Mouse (Mus musculus) liver, adult 2 months (tissue): ENCODE results near the gene Slc9a2. TPM values are rescaled to one million over a fixed set of nuclear protein-coding genes. Genes with fewer than 3 reads are reported as not detected.

Experiments used
- DNase-seq: peaks from one replicate; pipeline ENCODE4 v3.0.0-alpha.2; 2011; ENCODE audit warnings: low read depth, low spot score; ENCODE audit errors: extremely low read depth
- H3K27ac ChIP-seq: fragments of 200-500 bp; replicated peaks from 2 replicates; pipeline ENCODE4 v1.5.1; 2012; ENCODE audit warnings: low read depth, mild to moderate bottlenecking, control low read depth, inconsistent platforms, low read length; ENCODE audit not compliant: insufficient read depth
- H3K27me3 ChIP-seq: fragments of 200-500 bp; 2 replicates; pipeline ENCODE4 v1.6.1; 2012; ENCODE audit warnings: mild to moderate bottlenecking, moderate library complexity, low read length, inconsistent platforms; ENCODE audit not compliant: control insufficient read depth, insufficient read depth
- H3K36me3 ChIP-seq: fragments of 200-500 bp; 2 replicates; pipeline ENCODE4 v1.6.1; 2012; ENCODE audit warnings: low read length, inconsistent platforms; ENCODE audit not compliant: control insufficient read depth, insufficient read depth
- H3K4me1 ChIP-seq: fragments of 200-500 bp; 2 replicates; pipeline ENCODE4 v1.6.1; 2011; ENCODE audit warnings: low read length; ENCODE audit not compliant: control insufficient read depth, insufficient read depth
- H3K4me3 ChIP-seq: fragments of 200-500 bp; 2 replicates; pipeline ENCODE4 v1.5.1; 2011; ENCODE audit warnings: low read depth, mild to moderate bottlenecking, control low read depth, low read length, moderate library complexity; ENCODE audit not compliant: insufficient read depth
- H3K79me2 ChIP-seq: fragments of 200-500 bp; 2 replicates; pipeline ENCODE4 v1.6.1; 2012; ENCODE audit warnings: inconsistent platforms, mild to moderate bottlenecking, low read length, moderate library complexity; ENCODE audit not compliant: control insufficient read depth, insufficient read depth
- H3K9ac ChIP-seq: fragments of 200-500 bp; 2 replicates; pipeline ENCODE4 v1.6.1; 2012; ENCODE audit warnings: low read depth, mild to moderate bottlenecking, control low read depth, inconsistent platforms, low read length
- CTCF ChIP-seq: fragments of 200-500 bp; IDR thresholded peaks from 2 replicates; pipeline ENCODE4 v1.5.1; 2011; ENCODE audit warnings: low read depth, low read length, control low read depth
- POLR2A ChIP-seq: fragments of 200-500 bp; IDR thresholded peaks from 2 replicates; pipeline ENCODE4 v1.6.1; 2011; ENCODE audit warnings: low read length, control low read depth; ENCODE audit not compliant: insufficient read depth; ENCODE audit errors: extremely low read depth
- WGBS: fragments of 180-500 bp; shearing (Covaris S2); methylation state at CpG from one replicate; pipeline ENCODE4 v1.1.7; 2018; 5-methylcytosine and 5-hydroxymethylcytosine counted together
- polyA plus RNA-seq: library from polyadenylated mRNA; depleted of rRNA; stranded (reverse); fragments of >200 nt; gene quantifications from 2 replicates; pipeline ENCODE4 v1.2.3, GENCODE M21; 2012
- total RNA-seq: library from RNA; depleted of rRNA; stranded (reverse); fragments of >200 nt; gene quantifications from 2 replicates; pipeline ENCODE4 v1.2.3, GENCODE M21; 2014

Slc9a2 gene
- total and polyA plus RNA-seq, 2 experiments = 0.10 to 0.18 TPM

DNA sequence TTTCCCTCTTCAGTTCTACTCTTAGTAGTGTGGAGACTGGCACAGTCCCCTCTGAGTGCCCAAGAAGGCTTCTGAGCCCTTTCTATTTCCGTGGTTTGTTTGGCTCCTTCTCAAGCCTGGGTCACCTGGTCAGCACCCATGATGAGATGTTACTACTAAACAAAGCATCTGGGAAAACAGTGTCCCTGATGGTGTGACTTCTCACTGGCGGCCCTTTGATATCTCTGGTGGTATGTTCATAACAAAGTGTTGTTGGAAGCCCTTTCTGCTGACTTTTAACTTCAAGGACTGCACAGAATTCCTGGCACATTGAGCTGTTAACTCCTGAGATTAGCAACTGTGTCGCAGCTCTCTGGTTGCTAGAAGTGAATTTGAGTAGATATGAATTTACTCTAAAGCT is 10.3 kb upstream of the Slc9a2 start:
- Histone ChIP-seq H3K36me3 (no peaks in the 10 kb centered on the region), H3K27ac (no peak overlapping the region), H3K4me3 (no peak overlapping the region), H3K9ac (no peak overlapping the region), H3K27me3 (no peaks in the 10 kb centered on the region), H3K4me1 (no peaks in the 10 kb centered on the region), H3K79me2 (no peaks in the 10 kb centered on the region)
- no peak for DNase-seq
- 75% methylated on average over 3 of the region's 3 CpGs for WGBS
- TF ChIP-seq CTCF (no peak), POLR2A (no peak)

- Histone ChIP-seq H3K4me3 (no peak overlapping the region), H3K9ac (no peak overlapping the region), H3K36me3 (no peaks in the 10 kb centered on the region), H3K4me1 (no peaks in the 10 kb centered on the region), H3K27me3 (0 out of 2 replicates have a peak, but pooled peaks cover 3% of the 10 kb centered on the region), H3K79me2 (no peaks in the 10 kb centered on the region), H3K27ac (no peak overlapping the region)
- no peak for TF ChIP-seq POLR2A
- TF ChIP-seq CTCF = no peak
- no peak for DNase-seq
- 93% methylated on average over 4 of the region's 4 CpGs for WGBS
Measured at GRCm38 (mm10) chr1:40671490-40671889, 8.9 kb upstream of the Slc9a2 start.

DNA sequence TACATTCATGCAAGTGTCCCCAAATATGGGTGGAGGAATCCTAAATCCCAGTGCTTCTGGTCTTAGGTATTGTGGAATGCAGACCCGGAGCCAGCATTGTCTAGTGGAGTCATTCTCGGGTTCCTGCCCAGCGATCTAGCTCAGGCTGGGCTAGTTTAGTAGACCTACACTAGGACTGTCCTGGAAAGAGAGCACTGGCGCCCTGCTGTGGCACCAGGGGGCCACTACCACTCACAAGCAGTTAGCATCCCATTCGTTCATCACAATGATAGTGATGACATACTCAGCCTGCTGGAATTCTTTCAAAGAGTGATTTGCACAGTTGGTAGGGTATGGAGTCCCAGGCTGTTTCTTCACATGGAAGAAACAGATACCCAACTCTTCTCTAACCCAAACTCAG is 3.1 kb upstream of the Slc9a2 start:
- TF ChIP-seq CTCF = no peak
- TF ChIP-seq POLR2A = no peak
- WGBS = 47% methylated on average over 5 of the region's 5 CpGs
- Histone ChIP-seq H3K4me3 (no peak overlapping the region), H3K79me2 (no peaks in the 10 kb centered on the region), H3K4me1 (no peaks in the 10 kb centered on the region; the same call in 1 of the 2 replicates), H3K36me3 (no peaks in the 10 kb centered on the region), H3K27ac (no peak overlapping the region), H3K9ac (no peak overlapping the region), H3K27me3 (peaks cover 15% of the 10 kb centered on the region)
- DNase-seq = no peak

DNA sequence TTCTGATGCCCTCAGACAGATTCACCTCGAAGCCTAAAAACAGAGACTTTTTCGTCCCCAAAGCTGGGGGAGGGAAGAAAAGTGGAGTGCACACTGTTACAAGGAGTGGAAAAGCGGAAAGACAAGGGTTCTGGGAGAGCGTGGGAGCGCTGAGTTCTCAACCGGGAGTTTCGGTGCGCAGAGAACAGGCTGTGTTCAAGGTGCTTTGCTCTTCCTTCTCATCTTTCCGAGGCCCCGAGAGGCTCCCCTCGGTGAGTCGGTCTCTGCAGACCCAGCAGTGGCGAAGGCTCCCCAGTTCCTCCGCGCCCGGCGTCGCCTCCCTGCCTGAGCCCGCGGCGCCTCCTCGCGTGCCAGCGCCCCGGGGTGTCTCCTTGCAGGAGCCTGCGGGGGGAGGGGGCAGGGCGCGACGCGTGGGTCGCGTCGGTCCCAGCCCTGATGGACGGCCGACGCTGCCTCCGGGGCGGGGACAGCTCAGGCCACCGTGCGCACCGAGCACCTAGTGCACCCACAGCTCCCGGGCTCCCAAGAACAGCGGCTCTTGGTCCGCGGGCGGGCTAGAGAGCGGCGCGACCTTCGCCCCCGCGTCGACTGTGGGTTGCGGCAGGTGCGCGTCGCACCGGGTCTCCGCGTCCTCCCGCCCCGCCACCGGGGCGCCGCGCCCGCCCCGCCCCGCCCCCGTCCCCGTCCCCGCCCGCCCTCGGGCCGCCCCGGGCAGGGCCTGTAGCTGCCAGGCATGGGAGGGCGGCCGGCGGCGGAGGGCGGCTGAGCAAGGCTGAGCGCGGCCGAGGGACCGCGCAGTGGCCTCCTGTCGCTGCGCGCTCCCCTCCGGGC is 709 bp downstream of the Slc9a2 start:
- H3K36me3 ChIP-seq = no peaks in the 10 kb centered on the region
- peak overlapping the region; percentile 39; the same call in 1 of the 2 replicates for H3K4me3 ChIP-seq
- DNase-seq = peak; percentile 23
- H3K4me1 ChIP-seq = no peaks in the 10 kb centered on the region; the same call in 1 of the 2 replicates
- TF ChIP-seq CTCF = no peak
- under 1% methylated on average over 85 of the region's 90 CpGs for WGBS
- H3K79me2 ChIP-seq = no peaks in the 10 kb centered on the region
- 0 out of 2 replicates have a peak overlapping the region, but pooled peaks have one; percentile 11 for H3K9ac ChIP-seq
- H3K27ac ChIP-seq = no peak overlapping the region
- H3K27me3 ChIP-seq = peaks cover 15% of the 10 kb centered on the region

DNA sequence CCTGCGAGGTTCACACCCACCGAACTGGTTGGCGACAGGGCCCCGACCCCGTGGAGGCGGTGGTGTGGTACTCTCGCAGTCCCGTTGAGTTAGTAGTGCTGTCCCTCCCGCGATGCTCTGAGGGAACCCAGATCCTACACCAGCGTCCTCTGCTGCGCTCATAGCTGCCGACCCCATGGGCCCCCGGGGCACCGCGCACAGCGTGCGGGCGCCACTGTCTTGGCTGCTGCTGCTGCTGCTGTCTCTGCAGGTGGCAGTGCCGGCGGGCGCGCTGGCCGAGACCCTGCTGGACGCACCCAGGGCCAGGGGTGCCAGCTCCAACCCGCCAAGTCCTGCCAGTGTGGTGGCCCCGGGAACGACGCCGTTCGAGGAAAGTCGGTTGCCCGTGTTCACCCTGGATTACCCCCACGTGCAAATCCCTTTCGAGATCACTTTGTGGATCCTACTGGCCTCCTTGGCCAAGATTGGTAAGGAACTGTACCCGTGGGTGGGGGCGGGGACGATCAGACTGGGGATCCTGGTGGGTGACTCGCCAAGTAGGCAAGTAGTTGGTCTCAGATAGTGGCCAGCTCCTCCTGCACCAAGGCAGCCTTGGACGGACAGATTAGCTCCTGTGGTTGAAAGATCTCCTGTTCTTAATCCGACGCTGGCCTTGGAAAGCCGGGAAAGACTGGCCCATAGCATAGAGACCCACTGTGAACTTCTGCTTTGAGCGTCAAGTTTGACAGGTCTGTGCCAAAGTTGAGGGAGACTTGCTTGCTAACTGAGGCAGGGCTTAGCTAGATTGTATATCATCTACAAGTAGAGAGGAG is 1.5 kb downstream of the Slc9a2 start:
- H3K27me3 ChIP-seq = peaks cover 15% of the 10 kb centered on the region
- H3K9ac ChIP-seq = no peak overlapping the region
- no peak for DNase-seq
- 4% methylated on average over 44 of the region's 44 CpGs for WGBS
- H3K4me1 ChIP-seq = no peaks in the 10 kb centered on the region; the same call in 1 of the 2 replicates
- H3K27ac ChIP-seq = no peak overlapping the region
- TF ChIP-seq POLR2A (no peak), CTCF (no peak)
- no peaks in the 10 kb centered on the region for H3K79me2 ChIP-seq
- peak overlapping the region; percentile 34; the same call in 1 of the 2 replicates for H3K4me3 ChIP-seq
- H3K36me3 ChIP-seq = no peaks in the 10 kb centered on the region
